Mouse (Mus musculus) heart, embryonic 12.5 days (tissue): Measurements from ENCODE around the gene Myt1l. TPM values are rescaled to one million over a fixed set of nuclear protein-coding genes. Genes with fewer than 3 reads are reported as not detected.

Experiments used
- ATAC-seq: fragments of 200-750 bp; cut with Nextera tagmentation; 2 replicates; pipeline ENCODE4 v1.8.0; 2017; ENCODE audit warnings: moderate TSS enrichment, moderate library complexity; ENCODE audit not compliant: insufficient number of reproducible peaks, low FRiP score
- H3K27ac ChIP-seq: fragments of 300-500 bp; sonication (generic); 2 replicates; pipeline ENCODE4 v1.5.1; 2016; ENCODE audit warnings: mild to moderate bottlenecking, moderate library complexity; ENCODE audit not compliant: poor library complexity, severe bottlenecking
- H3K27me3 ChIP-seq: fragments of 300-500 bp; sonication (generic); replicated peaks from 2 replicates; pipeline ENCODE4 v1.6.1; 2016; ENCODE audit warnings: mild to moderate bottlenecking, moderate library complexity
- H3K36me3 ChIP-seq: fragments of 300-500 bp; sonication (generic); 2 replicates; pipeline ENCODE4 v1.6.1; 2016; ENCODE audit warnings: mild to moderate bottlenecking, moderate library complexity
- H3K4me1 ChIP-seq: fragments of 300-500 bp; sonication (generic); replicated peaks from 2 replicates; pipeline ENCODE4 v1.6.1; 2016; ENCODE audit warnings: mild to moderate bottlenecking
- H3K4me2 ChIP-seq: fragments of 300-500 bp; sonication (generic); 2 replicates; pipeline ENCODE4 v1.6.1; 2016; ENCODE audit warnings: mild to moderate bottlenecking, moderate library complexity
- H3K4me3 ChIP-seq: fragments of 300-500 bp; sonication (generic); 2 replicates; pipeline ENCODE4 v1.5.1; 2016; ENCODE audit warnings: mild to moderate bottlenecking
- H3K9ac ChIP-seq: fragments of 300-500 bp; sonication (generic); 2 replicates; pipeline ENCODE4 v1.6.1; 2016; ENCODE audit warnings: mild to moderate bottlenecking, moderate library complexity
- H3K9me3 ChIP-seq: fragments of 300-500 bp; sonication (generic); replicated peaks from 2 replicates; pipeline ENCODE4 v1.6.1; 2016; ENCODE audit warnings: mild to moderate bottlenecking, moderate library complexity
- WGBS: fragments of 180-500 bp; shearing (Covaris S2); methylation state at CpG from one replicate; pipeline ENCODE4 v1.1.7; 2016; 5-methylcytosine and 5-hydroxymethylcytosine counted together
- polyA plus RNA-seq: library from polyadenylated mRNA; unstranded; fragments of >200 nt; fragmentation: Nextera tagmentation; extraction: Ambion mirVana; gene quantifications from 2 replicates; pipeline ENCODE4 v1.2.1, GENCODE M21; 2016

Gene Myt1l
- polyA plus RNA-seq, 1 experiment from 2014 or later = 0.09 TPM

GRCm38 (mm10) chr12:29822216-29822615, 294.0 kb downstream of the Myt1l start:
- no peaks in the 10 kb centered on the region for H3K36me3 ChIP-seq
- no peak for ATAC-seq
- no peak overlapping the region for H3K9ac ChIP-seq
- H3K4me1 ChIP-seq = no peaks in the 10 kb centered on the region
- no peak overlapping the region for H3K27ac ChIP-seq
- no peak overlapping the region for H3K4me3 ChIP-seq
- 58% methylated on average over 3 of the region's 3 CpGs for WGBS
- H3K9me3 ChIP-seq = no peaks in the 10 kb centered on the region
- H3K4me2 ChIP-seq = no peak overlapping the region
- no peaks in the 10 kb centered on the region; the same call in 1 of the 2 replicates for H3K27me3 ChIP-seq

DNA sequence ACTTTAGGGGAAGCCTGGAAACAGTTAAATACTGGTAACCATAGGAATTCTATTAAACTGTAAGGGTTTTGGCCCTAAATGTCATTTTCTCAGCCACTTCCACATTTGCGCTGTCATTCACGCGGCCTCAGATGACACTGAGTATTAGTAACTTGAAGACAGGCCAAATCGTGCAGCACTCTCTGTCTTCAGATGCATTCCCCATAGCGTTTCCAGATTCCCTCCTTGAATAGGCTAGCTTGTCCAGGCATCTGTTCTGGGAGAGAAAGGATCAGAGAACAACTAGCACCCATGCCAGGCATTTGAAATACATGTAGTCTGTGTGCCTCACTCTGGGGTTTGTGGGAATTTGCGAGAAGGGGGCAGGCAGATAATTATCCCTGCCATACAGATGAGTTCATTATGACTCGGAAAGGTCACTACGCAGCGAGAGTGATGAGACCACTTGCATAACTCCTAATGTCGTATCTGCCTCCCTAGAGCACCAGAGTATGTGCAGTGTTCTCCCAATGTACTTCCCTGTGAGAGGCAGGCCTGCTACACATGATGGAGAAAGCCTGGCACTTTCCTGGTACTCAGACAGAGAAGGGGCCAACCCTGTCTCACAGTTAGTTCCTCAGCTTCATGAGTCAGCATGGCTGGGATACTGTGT, 295.7 kb downstream of the Myt1l start:
- no peak overlapping the region for H3K27ac ChIP-seq
- no peak overlapping the region for H3K4me3 ChIP-seq
- H3K9me3 ChIP-seq = no peaks in the 10 kb centered on the region
- H3K27me3 ChIP-seq = no peaks in the 10 kb centered on the region
- H3K4me2 ChIP-seq = no peak overlapping the region
- H3K4me1 ChIP-seq = no peaks in the 10 kb centered on the region
- 79% methylated on average over 10 of the region's 10 CpGs for WGBS
- no peaks in the 10 kb centered on the region for H3K36me3 ChIP-seq
- no peak overlapping the region for H3K9ac ChIP-seq
- ATAC-seq = no peak

GRCm38 (mm10) chr12:29830571-29830970, 302.4 kb downstream of the Myt1l start:
- Histone ChIP-seq H3K9me3 (no peaks in the 10 kb centered on the region), H3K27me3 (no peaks in the 10 kb centered on the region), H3K4me2 (no peak overlapping the region), H3K27ac (no peak overlapping the region), H3K4me1 (no peaks in the 10 kb centered on the region), H3K9ac (no peak overlapping the region), H3K4me3 (no peak overlapping the region), H3K36me3 (no peaks in the 10 kb centered on the region)
- ATAC-seq = no peak

- no peak for ATAC-seq
- 80% methylated on average over 11 of the region's 11 CpGs for WGBS
- Histone ChIP-seq H3K9ac (no peak overlapping the region), H3K4me2 (no peak overlapping the region), H3K27ac (no peak overlapping the region), H3K27me3 (no peaks in the 10 kb centered on the region), H3K4me1 (no peaks in the 10 kb centered on the region), H3K4me3 (no peak overlapping the region), H3K9me3 (no peaks in the 10 kb centered on the region), H3K36me3 (no peaks in the 10 kb centered on the region)
Measured at GRCm38 (mm10) chr12:29831356-29831755, 303.2 kb downstream of the Myt1l start.

DNA sequence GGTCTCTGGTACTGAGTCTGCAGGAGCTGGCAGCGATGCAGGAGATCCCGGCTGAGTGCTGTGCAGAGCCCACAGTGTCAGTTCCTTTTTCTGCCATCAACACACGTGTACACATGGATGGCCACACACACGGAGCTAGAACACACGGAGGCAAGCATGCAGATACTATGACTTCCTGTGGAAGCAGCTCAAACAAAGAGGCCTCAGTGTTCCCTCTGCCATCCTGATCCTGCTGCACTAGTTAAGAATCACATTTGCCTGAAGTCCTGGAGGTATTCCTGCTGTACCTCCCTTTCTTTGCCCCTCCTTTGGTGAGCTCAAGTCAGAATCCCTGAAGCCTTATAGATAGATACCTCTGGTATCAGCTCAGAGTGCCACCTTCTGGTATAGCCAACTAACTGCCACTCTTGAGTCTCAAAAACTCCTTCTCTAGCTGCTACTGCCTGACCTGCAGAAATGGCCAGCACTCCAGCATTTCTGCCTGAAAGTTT, 309.2 kb downstream of the Myt1l start:
- Histone ChIP-seq H3K36me3 (no peaks in the 10 kb centered on the region), H3K4me2 (no peak overlapping the region), H3K27ac (no peak overlapping the region), H3K4me1 (peaks cover 14% of the 10 kb centered on the region), H3K9me3 (no peaks in the 10 kb centered on the region), H3K9ac (no peak overlapping the region; the same call in 1 of the 2 replicates), H3K27me3 (no peaks in the 10 kb centered on the region), H3K4me3 (no peak overlapping the region)
- no peak for ATAC-seq
- 68% methylated on average over 5 of the region's 5 CpGs for WGBS

GRCm38 (mm10) chr12:29838421-29838820, 310.2 kb downstream of the Myt1l start:
- Histone ChIP-seq H3K27ac (no peak overlapping the region), H3K9me3 (no peaks in the 10 kb centered on the region), H3K4me1 (peaks cover 14% of the 10 kb centered on the region), H3K27me3 (no peaks in the 10 kb centered on the region), H3K4me3 (no peak overlapping the region), H3K36me3 (no peaks in the 10 kb centered on the region), H3K4me2 (no peak overlapping the region), H3K9ac (no peak overlapping the region)
- WGBS = 72% methylated on average over 7 of the region's 7 CpGs
- no peak for ATAC-seq

DNA sequence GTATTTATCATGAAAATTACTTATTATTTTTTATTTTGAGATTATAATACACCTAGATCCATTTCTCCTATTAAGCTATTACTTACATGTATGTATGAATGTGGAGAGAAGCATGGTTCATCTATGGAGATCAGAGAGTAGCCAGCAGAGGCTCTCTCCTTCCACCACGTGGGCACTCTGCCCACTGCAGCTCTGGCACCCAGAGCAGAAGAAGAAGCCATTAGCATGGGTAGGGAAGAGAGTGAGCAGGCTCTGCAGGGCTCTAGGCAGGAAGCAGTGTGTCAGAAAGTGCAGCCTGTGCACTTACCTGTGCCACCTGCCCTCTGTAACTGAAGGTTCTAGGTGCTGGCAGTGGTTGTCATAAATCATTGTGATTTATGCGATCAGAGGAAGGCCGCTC, 321.8 kb downstream of the Myt1l start:
- Histone ChIP-seq H3K4me2 (no peak overlapping the region), H3K9me3 (no peaks in the 10 kb centered on the region), H3K27ac (no peak overlapping the region), H3K27me3 (no peaks in the 10 kb centered on the region), H3K36me3 (no peaks in the 10 kb centered on the region), H3K4me1 (no peaks in the 10 kb centered on the region), H3K9ac (no peak overlapping the region), H3K4me3 (no peak overlapping the region)
- no peak for ATAC-seq
- WGBS = 78% methylated on average over 3 of the region's 3 CpGs

GRCm38 (mm10) chr12:29854151-29854585, 326.0 kb downstream of the Myt1l start:
- Histone ChIP-seq H3K9me3 (no peaks in the 10 kb centered on the region), H3K4me2 (no peak overlapping the region), H3K36me3 (no peaks in the 10 kb centered on the region), H3K9ac (no peak overlapping the region), H3K4me1 (peaks cover 4% of the 10 kb centered on the region; the same call in 1 of the 2 replicates), H3K27me3 (no peaks in the 10 kb centered on the region), H3K4me3 (no peak overlapping the region), H3K27ac (no peak overlapping the region)
- no peak for ATAC-seq
- 74% methylated on average over 9 of the region's 9 CpGs for WGBS

GRCm38 (mm10) chr12:29855007-29855406, 326.8 kb downstream of the Myt1l start:
- Histone ChIP-seq H3K36me3 (no peaks in the 10 kb centered on the region), H3K4me1 (peaks cover 4% of the 10 kb centered on the region; the same call in 1 of the 2 replicates), H3K4me2 (no peak overlapping the region), H3K4me3 (no peak overlapping the region), H3K9me3 (no peaks in the 10 kb centered on the region), H3K9ac (no peak overlapping the region), H3K27me3 (no peaks in the 10 kb centered on the region), H3K27ac (no peak overlapping the region)
- no peak for ATAC-seq
- WGBS = 24% methylated on average over 5 of the region's 5 CpGs

DNA sequence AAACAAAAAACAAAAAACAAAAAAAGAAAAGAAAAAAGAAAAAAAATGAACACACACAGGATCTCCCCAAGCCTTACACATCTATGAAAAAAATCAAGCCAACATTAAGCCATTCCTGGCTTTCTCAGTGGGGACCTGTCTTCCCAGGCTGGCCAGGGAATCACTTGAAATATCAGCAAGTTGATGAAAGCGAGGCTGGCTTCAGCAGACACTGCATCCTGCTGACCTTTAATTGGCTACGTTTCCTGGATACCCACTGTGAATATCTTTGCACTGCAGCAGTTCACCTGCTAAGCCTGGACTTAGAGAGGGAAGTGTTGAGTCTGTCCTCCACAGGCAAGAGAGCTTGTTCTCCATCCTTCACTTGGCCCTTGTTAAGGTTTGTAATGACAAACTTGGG, 332.8 kb downstream of the Myt1l start:
- peaks cover 4% of the 10 kb centered on the region; the same call in 1 of the 2 replicates for H3K4me1 ChIP-seq
- no peak overlapping the region for H3K9ac ChIP-seq
- no peak for ATAC-seq
- no peak overlapping the region for H3K4me3 ChIP-seq
- H3K27ac ChIP-seq = no peak overlapping the region
- H3K4me2 ChIP-seq = no peak overlapping the region
- no peaks in the 10 kb centered on the region for H3K27me3 ChIP-seq
- H3K36me3 ChIP-seq = no peaks in the 10 kb centered on the region
- no peaks in the 10 kb centered on the region for H3K9me3 ChIP-seq
- 21% methylated on average over 2 of the region's 2 CpGs for WGBS

- Histone ChIP-seq H3K4me2 (no peak overlapping the region), H3K27me3 (no peaks in the 10 kb centered on the region), H3K9ac (no peak overlapping the region), H3K36me3 (no peaks in the 10 kb centered on the region), H3K27ac (no peak overlapping the region), H3K9me3 (no peaks in the 10 kb centered on the region), H3K4me1 (0 out of 2 replicates have a peak, but pooled peaks cover 10% of the 10 kb centered on the region), H3K4me3 (no peak overlapping the region)
- WGBS = 70% methylated on average over 4 of the region's 4 CpGs
- ATAC-seq = no peak
Measured at GRCm38 (mm10) chr12:29868295-29868694, 340.1 kb downstream of the Myt1l start.

DNA sequence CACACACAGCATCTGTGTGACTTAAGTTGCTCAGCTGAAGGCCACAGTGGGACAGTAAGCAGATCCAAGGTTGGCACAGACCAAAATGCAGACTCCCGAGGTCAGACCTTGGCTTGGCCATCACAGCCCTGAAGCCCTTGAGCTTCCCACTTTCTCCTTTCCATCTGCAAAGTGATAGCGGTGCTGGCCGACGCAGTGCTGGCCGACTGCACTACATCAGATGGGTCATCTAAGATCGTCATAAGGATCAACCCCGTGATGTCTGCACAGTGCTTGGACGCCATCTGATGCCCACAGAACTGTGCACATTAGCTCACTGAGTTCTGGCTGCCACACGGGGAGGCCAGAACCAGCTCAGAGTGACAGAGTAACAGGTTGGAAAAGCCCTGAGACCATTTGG, 340.6 kb downstream of the Myt1l start:
- no peak overlapping the region for H3K4me2 ChIP-seq
- H3K4me1 ChIP-seq = 0 out of 2 replicates have a peak, but pooled peaks cover 10% of the 10 kb centered on the region
- no peak overlapping the region for H3K27ac ChIP-seq
- H3K27me3 ChIP-seq = no peaks in the 10 kb centered on the region
- no peaks in the 10 kb centered on the region for H3K36me3 ChIP-seq
- 78% methylated on average over 9 of the region's 9 CpGs for WGBS
- H3K9ac ChIP-seq = no peak overlapping the region
- no peak overlapping the region for H3K4me3 ChIP-seq
- ATAC-seq = no peak
- no peaks in the 10 kb centered on the region for H3K9me3 ChIP-seq
